Mouse (Mus musculus) C2C12 (cell line): ENCODE results near the gene Rassf10. TPM values are rescaled to one million over a fixed set of nuclear protein-coding genes. Genes with fewer than 3 reads are reported as not detected.

Source experiments
- H3K27me3 ChIP-seq: one replicate; pipeline ENCODE4 v1.6.1; 2011; ENCODE audit not compliant: control insufficient read depth, insufficient read depth, insufficient read length
- H3K36me3 ChIP-seq: one replicate; pipeline ENCODE4 v1.6.1; 2011; ENCODE audit not compliant: control insufficient read depth, insufficient read depth
- H3K4me3 ChIP-seq: one replicate; pipeline ENCODE4 v1.5.1; 2011; ENCODE audit warnings: mild to moderate bottlenecking, control low read depth; ENCODE audit not compliant: poor library complexity, insufficient read depth, severe bottlenecking
- H3K79me2 ChIP-seq: one replicate; pipeline ENCODE4 v1.6.1; 2011; ENCODE audit not compliant: control insufficient read depth, insufficient read depth
- H3K79me3 ChIP-seq: one replicate; pipeline ENCODE4 v1.6.1; 2011; ENCODE audit warnings: low read depth, control low read depth
- H3ac ChIP-seq: one replicate; pipeline ENCODE3; 2011; ENCODE audit warnings: low read depth; ENCODE audit not compliant: control insufficient read depth, insufficient read length
- CEBPB ChIP-seq: IDR thresholded peaks from one replicate; pipeline ENCODE4 v1.6.1; 2011; ENCODE audit warnings: low read depth, mild to moderate bottlenecking, control low read depth, moderate library complexity
- CTCF ChIP-seq: IDR thresholded peaks from one replicate; pipeline ENCODE4 v1.5.1; 2011; ENCODE audit not compliant: control insufficient read depth, insufficient read depth, insufficient read length
- FOSL1 ChIP-seq: IDR thresholded peaks from one replicate; pipeline ENCODE4 v1.8.0; 2011; ENCODE audit warnings: mild to moderate bottlenecking, low read length; ENCODE audit not compliant: poor library complexity, insufficient read depth, severe bottlenecking
- MAX ChIP-seq: IDR thresholded peaks from one replicate; pipeline ENCODE4 v1.6.1; 2011; ENCODE audit warnings: mild to moderate bottlenecking, control low read depth
- MYOD1 ChIP-seq: IDR thresholded peaks from one replicate; pipeline ENCODE4 v1.6.1; 2011; ENCODE audit warnings: low read depth; ENCODE audit not compliant: control insufficient read depth, insufficient read length
- MYOG ChIP-seq: IDR thresholded peaks from one replicate; pipeline ENCODE4 v1.6.1; 2011; ENCODE audit not compliant: control insufficient read depth, insufficient read length; ENCODE audit errors: extremely low read depth
- USF1 ChIP-seq: IDR thresholded peaks from one replicate; pipeline ENCODE4 v1.6.1; 2011; ENCODE audit warnings: low read depth, mild to moderate bottlenecking, control low read depth, moderate library complexity
- polyA plus RNA-seq: library from polyadenylated mRNA; unstranded; fragments of >200 nt; fragmentation: generic; extraction: Trizol; gene quantifications from one replicate; pipeline ENCODE4 v1.2.1, GENCODE M21; 2012; ENCODE audit warnings: missing spikeins

Rassf10 gene
- polyA plus RNA-seq, 1 experiment, result not detected

- Histone ChIP-seq H3K79me2 (no peaks in the 10 kb centered on the region), H3K27me3 (peaks cover 18% of the 10 kb centered on the region), H3K79me3 (no peaks in the 10 kb centered on the region), H3K4me3 (no peak overlapping the region), H3K36me3 (no peaks in the 10 kb centered on the region), H3ac (no peak overlapping the region)
- TF ChIP-seq MAX, result no peak
These were observed 16.7 kb upstream of the Rassf10 start for GRCm38 (mm10) chr7:112937089-112937488.

GRCm38 (mm10) chr7:112938959-112939358, 14.8 kb upstream of the Rassf10 start:
- H3K27me3 ChIP-seq, result peaks cover 12% of the 10 kb centered on the region
- no peak overlapping the region for H3ac ChIP-seq
- no peaks in the 10 kb centered on the region for H3K79me3 ChIP-seq
- H3K36me3 ChIP-seq, result no peaks in the 10 kb centered on the region
- no peak overlapping the region for H3K4me3 ChIP-seq
- TF ChIP-seq MYOD1 (no peak), MYOG (no peak), CEBPB (no peak), MAX (no peak), CTCF (no peak), USF1 (no peak), FOSL1 (no peak)
- no peaks in the 10 kb centered on the region for H3K79me2 ChIP-seq

GRCm38 (mm10) chr7:112942567-112942966, 11.2 kb upstream of the Rassf10 start:
- H3ac ChIP-seq, result no peak overlapping the region
- TF ChIP-seq MYOD1 (no peak), CTCF (no peak), MAX (no peak), FOSL1 (no peak), MYOG (no peak), USF1 (no peak), CEBPB (no peak)
- H3K79me3 ChIP-seq, result no peaks in the 10 kb centered on the region
- no peaks in the 10 kb centered on the region for H3K79me2 ChIP-seq
- no peaks in the 10 kb centered on the region for H3K36me3 ChIP-seq
- H3K4me3 ChIP-seq, result no peak overlapping the region
- H3K27me3 ChIP-seq, result peaks cover 30% of the 10 kb centered on the region

- Histone ChIP-seq H3ac (no peak overlapping the region), H3K79me3 (no peaks in the 10 kb centered on the region), H3K27me3 (peaks cover 30% of the 10 kb centered on the region), H3K4me3 (no peak overlapping the region), H3K36me3 (no peaks in the 10 kb centered on the region), H3K79me2 (no peaks in the 10 kb centered on the region)
- no peak for TF ChIP-seq CEBPB
These were observed 10.7 kb upstream of the Rassf10 start for GRCm38 (mm10) chr7:112943056-112943455.

- Histone ChIP-seq H3K79me2 (no peaks in the 10 kb centered on the region), H3K79me3 (no peaks in the 10 kb centered on the region), H3ac (no peak overlapping the region), H3K27me3 (peaks cover 42% of the 10 kb centered on the region), H3K4me3 (no peak overlapping the region), H3K36me3 (no peaks in the 10 kb centered on the region)
- TF ChIP-seq CEBPB (no peak), MAX (no peak), CTCF (no peak), FOSL1 (no peak), MYOD1 (no peak), USF1 (no peak), MYOG (no peak)
These were observed 7.1 kb upstream of the Rassf10 start for GRCm38 (mm10) chr7:112946706-112947105.

GRCm38 (mm10) chr7:112954351-112955102, 765 bp downstream of the Rassf10 start:
- Histone ChIP-seq H3K4me3 (no peak overlapping the region), H3K27me3 (peaks cover 47% of the 10 kb centered on the region), H3K79me3 (no peaks in the 10 kb centered on the region), H3K36me3 (no peaks in the 10 kb centered on the region), H3K79me2 (no peaks in the 10 kb centered on the region), H3ac (no peak overlapping the region)
- TF ChIP-seq USF1 (no peak), FOSL1 (no peak), MAX (no peak), CTCF (no peak), MYOG (no peak), CEBPB (no peak), MYOD1 (no peak)
